ENCODE assay signal across 1 mouse cellular context in genomic region chr9:57271837-57272562, GRCm38 (mm10).
A peak's percentile ranks its signal among the peaks of the same experiment; 100 is the strongest.
TF ChIP-seq lines count a peak whose summit lies in the region.

No protein-coding gene starts in this region.

TF ChIP-seq in CH12.LX, 34 proteins besides CTCF, POLR2A, EP300 and RAD21 (continued from another document):
- TF ChIP-seq IRF4 (IDR thresholded peaks at IDR 0.05; ENCODE audit: low read depth, low read length) = peak; percentile 65; the same call in 1 of the 2 replicates
- no peak for TF ChIP-seq ZKSCAN1 (IDR thresholded peaks at IDR 0.05; ENCODE audit: borderline replicate concordance, low read depth, low read length)
- TF ChIP-seq MAX (IDR thresholded peaks at IDR 0.05; ENCODE audit: low read length) = no peak
TF ChIP-seq in CH12.LX: peak in this region for 8.
